Mouse (Mus musculus) limb, embryonic 13.5 days (tissue): ENCODE measurements around the gene Celf6. TPM values are rescaled to one million over a fixed set of nuclear protein-coding genes. Genes with fewer than 3 reads are reported as not detected.
A peak's percentile ranks its signal among the peaks of the same experiment; 100 is the strongest.

Experiments used
- ATAC-seq: fragments of 200-750 bp; cut with Nextera tagmentation; 2 replicates; pipeline ENCODE4 v1.8.0; 2017; ENCODE audit warnings: low read depth, moderate number of reproducible peaks, moderate TSS enrichment; ENCODE audit not compliant: low FRiP score
- H3K27ac ChIP-seq: fragments of 300-500 bp; sonication (generic); 2 replicates; pipeline ENCODE4 v1.5.1; 2015; ENCODE audit warnings: inconsistent platforms, mild to moderate bottlenecking, moderate library complexity
- H3K27me3 ChIP-seq: fragments of 300-500 bp; sonication (generic); 2 replicates; pipeline ENCODE4 v1.6.1; 2015; ENCODE audit warnings: mild to moderate bottlenecking, inconsistent platforms
- H3K36me3 ChIP-seq: fragments of 300-500 bp; sonication (generic); 2 replicates; pipeline ENCODE4 v1.6.1; 2015; ENCODE audit warnings: inconsistent platforms, mild to moderate bottlenecking, moderate library complexity
- H3K4me1 ChIP-seq: fragments of 300-500 bp; sonication (generic); 2 replicates; pipeline ENCODE4 v1.6.1; 2015; ENCODE audit warnings: inconsistent platforms
- H3K4me2 ChIP-seq: fragments of 300-500 bp; sonication (generic); replicated peaks from 2 replicates; pipeline ENCODE4 v1.6.1; 2015; ENCODE audit warnings: inconsistent platforms, mild to moderate bottlenecking, moderate library complexity
- H3K4me3 ChIP-seq: fragments of 300-500 bp; sonication (generic); 2 replicates; pipeline ENCODE4 v1.5.1; 2015; ENCODE audit warnings: moderate library complexity, mild to moderate bottlenecking, inconsistent platforms
- H3K9ac ChIP-seq: fragments of 300-500 bp; sonication (generic); 2 replicates; pipeline ENCODE4 v1.6.1; 2015; ENCODE audit warnings: mild to moderate bottlenecking, inconsistent platforms
- H3K9me3 ChIP-seq: fragments of 300-500 bp; sonication (generic); 2 replicates; pipeline ENCODE4 v1.6.1; 2016; ENCODE audit warnings: inconsistent platforms
- WGBS: fragments of 180-500 bp; shearing (Covaris S2); methylation state at CpG from one replicate; pipeline ENCODE4 v1.1.7; 2015; 5-methylcytosine and 5-hydroxymethylcytosine counted together
- polyA plus RNA-seq: library from polyadenylated mRNA; unstranded; fragments of >200 nt; fragmentation: Nextera tagmentation; extraction: Ambion mirVana; gene quantifications from 2 replicates; pipeline ENCODE4 v1.2.1, GENCODE M21; 2015

The Celf6 gene
- polyA plus RNA-seq, 1 experiment from 2014 or later: 0.36 TPM

DNA sequence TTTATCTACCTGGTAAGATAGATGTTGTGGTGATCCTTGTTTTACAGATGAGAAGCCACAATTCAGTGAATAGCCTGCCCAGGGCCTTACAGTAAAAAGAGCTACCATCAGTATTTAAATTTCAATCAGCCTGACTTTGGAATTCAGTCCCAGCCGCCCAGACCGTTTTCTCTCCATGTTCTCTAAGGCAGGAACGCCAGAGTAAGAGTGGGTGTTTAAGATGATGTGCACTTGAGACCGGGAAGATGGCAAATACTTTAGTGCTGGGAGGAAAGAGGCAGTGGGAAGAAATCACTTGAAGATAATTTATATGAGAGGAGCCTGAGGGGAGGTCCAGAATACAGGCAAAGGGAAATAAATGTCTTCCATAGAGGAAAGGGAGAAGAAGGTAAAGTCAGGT, 27.6 kb upstream of the Celf6 start:
- no peak overlapping the region for H3K9ac ChIP-seq
- no peaks in the 10 kb centered on the region for H3K9me3 ChIP-seq
- peaks cover 21% of the 10 kb centered on the region for H3K36me3 ChIP-seq
- no peak overlapping the region for H3K4me2 ChIP-seq
- H3K27me3 ChIP-seq: no peaks in the 10 kb centered on the region
- H3K27ac ChIP-seq: no peak overlapping the region
- no peak for ATAC-seq
- H3K4me1 ChIP-seq: no peaks in the 10 kb centered on the region
- no peak overlapping the region for H3K4me3 ChIP-seq
- WGBS: 89% methylated on average over 4 of the region's 4 CpGs

DNA sequence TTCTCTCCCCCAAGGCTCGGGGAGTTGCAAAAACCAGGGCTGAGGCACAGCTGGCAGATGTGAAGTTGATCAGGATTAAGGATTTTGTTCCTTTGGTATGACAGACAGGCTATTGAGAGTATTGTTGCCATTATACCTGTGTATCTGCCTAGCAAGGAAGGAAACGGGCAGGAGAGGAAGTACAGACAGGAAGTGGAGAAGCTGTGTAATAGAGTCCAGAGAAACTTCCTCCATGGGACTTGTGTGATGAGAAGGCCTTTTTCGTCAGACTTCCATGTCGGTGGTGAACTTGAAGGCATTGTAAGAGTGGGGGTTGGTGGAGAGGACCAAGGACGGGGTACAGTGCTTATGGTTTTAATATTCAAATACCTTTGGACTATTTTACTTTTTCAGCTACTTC, 26.7 kb upstream of the Celf6 start:
- Histone ChIP-seq H3K9me3 (no peaks in the 10 kb centered on the region), H3K36me3 (peaks cover 28% of the 10 kb centered on the region), H3K4me3 (no peak overlapping the region), H3K9ac (no peak overlapping the region), H3K27ac (no peak overlapping the region), H3K27me3 (no peaks in the 10 kb centered on the region), H3K4me1 (no peaks in the 10 kb centered on the region), H3K4me2 (no peak overlapping the region)
- WGBS: 83% methylated on average over 5 of the region's 5 CpGs
- ATAC-seq: no peak

DNA sequence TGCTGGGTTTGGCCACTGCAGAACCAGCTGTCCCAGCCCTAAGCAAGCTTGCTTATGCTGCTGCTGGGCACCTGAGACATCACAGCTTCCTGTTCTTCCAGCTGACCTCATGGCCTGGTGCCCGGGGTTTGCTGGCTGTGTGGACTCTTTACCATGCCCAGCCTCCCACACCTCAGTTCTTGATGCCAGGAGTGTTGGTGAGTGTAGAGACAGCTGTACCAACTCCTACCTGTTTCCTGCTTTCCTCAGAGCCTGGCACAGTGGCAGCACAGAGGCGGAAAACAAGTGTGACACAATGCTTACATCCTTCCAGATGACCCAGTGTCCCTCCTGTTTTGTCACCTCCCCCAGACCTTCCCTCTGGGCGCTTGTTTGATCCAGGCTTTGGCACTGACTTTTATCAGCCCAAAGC, 26.1 kb upstream of the Celf6 start:
- H3K4me1 ChIP-seq: no peaks in the 10 kb centered on the region
- H3K9ac ChIP-seq: no peak overlapping the region
- H3K4me3 ChIP-seq: no peak overlapping the region
- no peak overlapping the region for H3K27ac ChIP-seq
- no peaks in the 10 kb centered on the region for H3K9me3 ChIP-seq
- no peak for ATAC-seq
- no peaks in the 10 kb centered on the region for H3K27me3 ChIP-seq
- H3K4me2 ChIP-seq: no peak overlapping the region
- WGBS: 79% methylated on average over 3 of the region's 3 CpGs
- H3K36me3 ChIP-seq: peaks cover 33% of the 10 kb centered on the region

DNA sequence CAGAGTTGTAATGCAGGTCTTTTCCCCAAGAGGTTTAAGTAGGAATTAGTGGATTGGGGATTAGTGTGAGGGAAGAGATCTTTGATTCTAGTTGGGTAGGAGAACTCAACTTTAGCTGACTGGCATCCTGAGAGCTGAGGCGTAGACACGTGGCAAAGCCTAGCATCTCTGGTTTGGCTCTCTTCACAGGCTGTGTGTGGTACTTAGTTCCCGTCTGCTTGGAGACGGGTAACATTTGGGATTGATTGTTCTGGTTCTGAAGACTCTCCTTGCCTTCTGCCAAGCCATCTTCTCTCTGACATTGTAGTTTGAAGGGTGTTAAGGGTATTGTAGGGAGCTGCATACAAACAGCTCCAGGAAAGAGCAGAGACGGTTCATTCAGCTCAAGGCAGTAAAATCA, 25.1 kb upstream of the Celf6 start:
- Histone ChIP-seq H3K9me3 (no peaks in the 10 kb centered on the region), H3K9ac (no peak overlapping the region), H3K4me3 (no peak overlapping the region), H3K27me3 (no peaks in the 10 kb centered on the region), H3K4me1 (no peaks in the 10 kb centered on the region), H3K36me3 (peaks cover 43% of the 10 kb centered on the region), H3K27ac (no peak overlapping the region), H3K4me2 (no peak overlapping the region)
- ATAC-seq: no peak
- WGBS: 86% methylated on average over 5 of the region's 5 CpGs

DNA sequence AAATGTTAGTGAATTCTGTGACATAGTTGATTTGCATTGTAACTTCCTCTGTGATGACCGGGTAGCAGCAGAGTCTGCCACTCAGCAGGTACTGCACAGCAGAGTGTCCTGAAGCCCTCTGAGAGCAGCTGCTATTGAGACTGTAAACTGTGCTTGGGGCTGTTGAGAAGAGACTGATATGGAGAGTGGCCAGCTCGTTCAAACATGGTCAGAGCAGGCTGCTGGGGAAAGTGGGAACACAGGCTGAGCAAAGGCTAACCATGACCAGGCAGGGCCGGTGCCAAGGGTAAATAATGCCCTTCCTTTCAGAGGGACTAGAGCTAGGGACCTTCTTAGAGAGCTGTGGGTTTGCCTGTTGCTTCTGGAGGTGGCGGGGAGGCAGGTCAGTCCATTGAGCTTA, 24.0 kb upstream of the Celf6 start:
- H3K27ac ChIP-seq: no peak overlapping the region
- H3K27me3 ChIP-seq: no peaks in the 10 kb centered on the region
- no peaks in the 10 kb centered on the region for H3K4me1 ChIP-seq
- no peak overlapping the region for H3K4me3 ChIP-seq
- no peak for ATAC-seq
- peaks cover 53% of the 10 kb centered on the region for H3K36me3 ChIP-seq
- no peaks in the 10 kb centered on the region for H3K9me3 ChIP-seq
- H3K4me2 ChIP-seq: no peak overlapping the region
- WGBS: 86% methylated on average over 4 of the region's 4 CpGs
- no peak overlapping the region for H3K9ac ChIP-seq

DNA sequence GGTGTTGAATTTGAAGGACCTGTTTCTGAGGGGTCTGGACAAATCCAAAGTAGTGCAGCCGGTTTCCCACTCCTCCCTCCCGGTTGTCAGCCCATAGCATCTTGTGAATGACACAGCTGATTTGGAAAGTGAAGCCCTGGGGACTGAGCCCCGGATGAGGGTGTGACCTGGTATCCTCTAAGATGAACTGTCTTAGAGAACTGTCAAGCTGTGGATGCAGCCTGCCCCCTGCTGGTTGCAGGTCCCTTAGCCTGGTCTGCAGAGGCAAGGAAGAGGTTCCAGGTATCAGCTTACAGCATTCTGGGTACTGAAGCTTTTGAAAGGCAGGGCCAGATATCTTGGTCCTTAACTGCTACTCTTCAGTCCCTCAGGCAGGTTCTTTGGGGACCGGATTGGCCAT, 12.1 kb upstream of the Celf6 start:
- WGBS: 24% methylated on average over 4 of the region's 4 CpGs

DNA sequence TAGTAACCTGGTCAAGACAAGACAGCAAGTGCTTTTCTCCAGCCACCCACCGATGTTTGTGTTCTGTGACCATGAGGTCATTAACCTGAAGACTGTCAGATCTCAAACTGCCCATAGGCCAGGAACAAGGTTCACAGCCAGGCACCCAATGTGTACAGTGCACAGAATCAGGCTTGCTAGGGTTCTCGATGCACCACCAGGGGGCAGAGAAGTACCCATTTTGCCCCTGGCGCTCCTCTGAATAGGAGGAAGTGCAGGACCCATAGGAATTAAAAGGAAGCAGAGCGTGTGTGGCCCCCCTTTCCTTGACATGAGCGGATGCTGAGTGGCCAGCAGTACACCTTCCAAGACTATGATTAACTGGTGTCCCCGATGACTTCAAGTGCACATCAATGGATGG, 10.6 kb upstream of the Celf6 start:
- no peak overlapping the region for H3K4me2 ChIP-seq
- no peak overlapping the region for H3K4me3 ChIP-seq
- WGBS: 33% methylated on average over 6 of the region's 6 CpGs
- H3K27me3 ChIP-seq: no peaks in the 10 kb centered on the region
- H3K9ac ChIP-seq: no peak overlapping the region
- no peaks in the 10 kb centered on the region for H3K9me3 ChIP-seq
- peaks cover 30% of the 10 kb centered on the region for H3K36me3 ChIP-seq
- H3K4me1 ChIP-seq: no peaks in the 10 kb centered on the region
- no peak overlapping the region for H3K27ac ChIP-seq
- no peak for ATAC-seq

More for the DNA sequence above, 12.1 kb upstream of the Celf6 start:
- Histone ChIP-seq H3K4me3 (no peak overlapping the region), H3K4me1 (no peaks in the 10 kb centered on the region), H3K9ac (no peak overlapping the region), H3K27me3 (no peaks in the 10 kb centered on the region), H3K4me2 (no peak overlapping the region), H3K27ac (no peak overlapping the region), H3K36me3 (peaks cover 45% of the 10 kb centered on the region), H3K9me3 (no peaks in the 10 kb centered on the region)
- no peak for ATAC-seq

DNA sequence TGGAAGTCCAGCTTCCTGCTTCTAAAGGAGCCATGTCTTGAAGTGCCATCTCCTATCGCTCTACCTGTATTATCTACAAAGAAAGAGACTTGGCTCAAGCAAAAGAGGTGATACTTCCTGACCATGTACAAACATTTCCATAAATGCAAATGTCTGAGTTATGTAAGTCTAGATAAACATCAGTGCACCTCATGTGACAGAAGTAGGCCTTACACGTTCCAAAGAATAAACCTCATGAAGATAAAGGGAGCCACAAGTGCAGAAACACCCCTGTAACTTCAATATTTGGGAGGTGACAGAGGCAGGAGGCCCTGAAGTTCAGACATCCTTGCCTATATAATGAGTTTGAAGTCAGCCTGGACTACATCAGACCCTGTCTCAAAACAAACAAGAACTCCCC, 5.9 kb upstream of the Celf6 start:
- H3K27me3 ChIP-seq: peaks cover 12% of the 10 kb centered on the region
- H3K4me1 ChIP-seq: no peaks in the 10 kb centered on the region
- no peak for ATAC-seq
- 79% methylated on average over 2 of the region's 2 CpGs for WGBS
- no peaks in the 10 kb centered on the region for H3K9me3 ChIP-seq
- no peak overlapping the region for H3K4me2 ChIP-seq
- H3K27ac ChIP-seq: no peak overlapping the region
- no peak overlapping the region for H3K9ac ChIP-seq
- no peaks in the 10 kb centered on the region for H3K36me3 ChIP-seq
- H3K4me3 ChIP-seq: no peak overlapping the region

DNA sequence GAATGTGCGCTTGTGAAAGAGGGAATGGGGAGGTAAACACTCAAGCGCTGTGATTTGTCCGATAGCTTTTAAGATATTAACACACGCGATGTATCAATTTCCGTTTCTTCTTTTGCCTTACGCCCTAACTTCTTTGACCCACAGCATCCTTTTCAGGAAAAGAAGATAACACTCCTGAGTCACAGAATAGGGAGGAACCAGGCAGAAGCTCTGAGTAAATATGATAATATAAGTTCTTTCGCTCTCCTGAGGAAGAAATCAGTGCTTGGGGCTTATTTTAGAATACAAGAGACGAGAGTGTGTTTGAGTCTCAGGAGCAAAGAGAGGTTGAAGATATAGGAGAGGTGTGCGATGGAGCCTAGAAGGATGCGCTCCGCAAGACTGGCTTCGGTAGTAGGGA, 316 bp upstream of the Celf6 start:
- ATAC-seq: no peak
- H3K36me3 ChIP-seq: no peaks in the 10 kb centered on the region
- H3K4me1 ChIP-seq: peaks cover 11% of the 10 kb centered on the region
- no peak overlapping the region for H3K9ac ChIP-seq
- peak overlapping the region; percentile 47 for H3K4me3 ChIP-seq
- H3K27me3 ChIP-seq: peaks cover 48% of the 10 kb centered on the region
- H3K9me3 ChIP-seq: no peaks in the 10 kb centered on the region
- WGBS: 14% methylated on average over 13 of the region's 13 CpGs
- no peak overlapping the region for H3K27ac ChIP-seq
- peak overlapping the region; percentile 69 for H3K4me2 ChIP-seq

DNA sequence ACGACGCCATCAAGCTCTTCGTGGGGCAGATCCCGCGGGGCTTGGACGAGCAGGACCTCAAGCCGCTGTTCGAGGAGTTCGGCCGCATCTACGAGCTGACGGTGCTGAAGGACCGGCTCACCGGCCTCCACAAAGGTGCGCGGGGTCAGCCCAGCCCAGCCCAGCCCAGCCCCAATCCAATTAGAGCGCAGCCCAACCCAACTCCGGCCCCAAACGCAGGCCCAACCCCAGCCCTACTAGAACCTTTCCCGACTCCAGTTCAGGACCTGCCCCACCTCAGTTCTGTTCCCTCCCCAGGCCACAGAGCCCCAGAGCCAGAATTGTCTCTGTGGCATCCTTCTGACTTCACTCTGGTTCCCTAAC, 769 bp downstream of the Celf6 start:
- under 1% methylated on average over 20 of the region's 20 CpGs for WGBS
- H3K4me1 ChIP-seq: peaks cover 11% of the 10 kb centered on the region
- H3K36me3 ChIP-seq: no peaks in the 10 kb centered on the region
- H3K9me3 ChIP-seq: no peaks in the 10 kb centered on the region
- H3K4me3 ChIP-seq: peak overlapping the region; percentile 47
- H3K27ac ChIP-seq: no peak overlapping the region
- peaks cover 50% of the 10 kb centered on the region for H3K27me3 ChIP-seq
- peak overlapping the region; percentile 69 for H3K4me2 ChIP-seq
- no peak for ATAC-seq
- H3K9ac ChIP-seq: no peak overlapping the region

DNA sequence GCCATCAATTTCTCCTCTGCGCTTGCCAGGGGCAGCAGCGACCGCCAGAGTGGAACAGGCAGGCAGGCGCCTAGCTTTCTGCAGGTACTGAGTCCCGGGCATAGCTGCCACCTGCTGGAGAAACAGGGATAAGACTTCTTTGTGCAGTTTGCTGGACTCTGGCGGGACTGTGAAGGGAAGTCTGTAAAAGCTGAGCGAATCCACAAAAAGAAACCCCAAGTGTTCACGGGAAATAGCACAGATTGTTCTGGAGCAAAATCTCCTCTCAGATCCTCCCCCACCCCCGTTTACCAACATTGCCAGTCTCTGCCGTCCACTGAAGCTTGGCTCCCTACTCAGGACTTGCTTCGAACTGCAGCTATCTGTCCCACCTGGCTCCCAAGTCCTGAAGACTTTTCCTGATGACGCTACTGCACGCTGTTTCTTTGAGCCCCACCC, 7.2 kb downstream of the Celf6 start:
- no peaks in the 10 kb centered on the region for H3K9me3 ChIP-seq
- no peak overlapping the region for H3K27ac ChIP-seq
- H3K4me1 ChIP-seq: no peaks in the 10 kb centered on the region
- peak overlapping the region; percentile 64 for H3K4me2 ChIP-seq
- peak overlapping the region; percentile 59 for H3K9ac ChIP-seq
- peak overlapping the region; percentile 39 for H3K4me3 ChIP-seq
- ATAC-seq: peak; percentile 82; the same call in 1 of the 2 replicates
- WGBS: 5% methylated on average over 13 of the region's 13 CpGs
- H3K27me3 ChIP-seq: peaks cover 29% of the 10 kb centered on the region
- no peaks in the 10 kb centered on the region for H3K36me3 ChIP-seq

DNA sequence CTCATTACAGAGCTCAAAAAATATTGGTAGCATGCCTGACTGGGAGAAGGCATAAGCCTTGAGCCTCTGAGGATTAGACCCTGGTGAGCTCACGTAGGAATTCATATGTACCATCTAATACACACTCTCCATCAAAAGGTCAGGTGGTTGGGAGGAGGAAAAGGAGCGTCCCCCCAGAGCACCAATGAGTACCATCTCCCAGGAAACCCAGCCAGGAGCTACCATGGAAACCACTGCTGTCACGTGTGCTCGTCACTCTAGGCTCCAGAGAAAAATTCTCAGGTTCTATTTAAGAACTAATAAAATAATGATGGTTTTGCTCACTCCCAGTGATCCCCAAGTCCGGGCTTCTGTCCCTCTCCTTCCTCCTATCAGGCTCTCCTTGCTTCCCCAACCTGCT, 10.5 kb downstream of the Celf6 start:
- Histone ChIP-seq H3K36me3 (no peaks in the 10 kb centered on the region), H3K9me3 (no peaks in the 10 kb centered on the region), H3K4me3 (no peak overlapping the region), H3K27ac (no peak overlapping the region), H3K4me2 (no peak overlapping the region), H3K27me3 (peaks cover 24% of the 10 kb centered on the region), H3K9ac (no peak overlapping the region), H3K4me1 (no peaks in the 10 kb centered on the region)
- 72% methylated on average over 5 of the region's 5 CpGs for WGBS
- ATAC-seq: no peak

DNA sequence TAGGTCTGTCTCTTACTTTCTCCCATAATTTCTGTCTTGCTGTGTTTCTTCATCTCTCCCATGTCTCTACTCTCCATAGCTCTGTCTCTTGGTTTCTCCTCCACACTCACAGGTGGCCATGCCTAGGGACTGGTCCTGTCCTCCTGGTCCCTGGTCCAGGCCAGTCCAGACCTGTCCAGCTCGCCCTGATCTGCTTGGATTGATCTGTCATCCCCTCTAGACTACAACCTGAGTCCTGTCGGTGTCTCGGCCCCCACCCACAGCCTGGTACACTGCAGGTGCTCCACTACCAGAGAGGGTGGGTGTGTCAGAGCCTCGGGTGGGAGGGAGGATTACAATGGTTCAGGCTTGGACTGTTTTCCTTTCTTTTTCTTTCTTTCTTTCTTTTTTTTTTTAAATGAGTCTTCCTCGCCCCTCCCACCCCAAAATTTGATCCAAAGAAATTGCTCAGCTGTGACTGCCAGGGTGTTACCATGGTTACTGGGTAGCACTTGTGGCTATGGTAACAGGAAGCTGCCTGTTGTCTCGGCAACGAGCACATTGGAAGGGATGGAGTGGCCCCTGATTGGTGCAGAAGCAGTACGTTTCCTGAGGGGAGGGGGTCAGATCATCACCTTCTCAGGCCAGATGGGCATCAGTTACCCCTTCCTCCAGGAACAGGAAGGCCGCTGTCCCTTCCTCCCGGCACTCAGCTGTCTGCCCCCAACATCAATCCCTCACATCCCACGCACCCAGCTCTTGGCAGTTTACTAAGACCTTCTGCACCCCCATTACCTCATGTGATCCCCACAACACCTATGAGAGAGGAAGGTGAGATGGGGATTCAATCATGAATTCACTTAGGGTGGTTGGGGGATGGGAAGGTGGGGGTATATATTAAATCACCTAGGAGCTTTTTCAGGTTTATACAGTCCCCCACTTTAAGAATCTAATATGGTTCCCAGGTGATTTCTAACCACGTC, 11.3 kb downstream of the Celf6 start:
- Histone ChIP-seq H3K4me1 (no peaks in the 10 kb centered on the region), H3K9me3 (no peaks in the 10 kb centered on the region), H3K4me3 (no peak overlapping the region), H3K27ac (no peak overlapping the region), H3K27me3 (peaks cover 20% of the 10 kb centered on the region), H3K36me3 (no peaks in the 10 kb centered on the region), H3K9ac (no peak overlapping the region), H3K4me2 (no peak overlapping the region)
- no peak for ATAC-seq
- 40% methylated on average over 12 of the region's 12 CpGs for WGBS
